Mouse (Mus musculus) telencephalon, adult 2 months (tissue): ENCODE measurements around the gene Aldh8a1.

Source experiments
- DNase-seq: peaks from one replicate; pipeline ENCODE4 v3.0.0-alpha.2; 2011; ENCODE audit warnings: low read depth, low spot score

The Aldh8a1 gene

DNA sequence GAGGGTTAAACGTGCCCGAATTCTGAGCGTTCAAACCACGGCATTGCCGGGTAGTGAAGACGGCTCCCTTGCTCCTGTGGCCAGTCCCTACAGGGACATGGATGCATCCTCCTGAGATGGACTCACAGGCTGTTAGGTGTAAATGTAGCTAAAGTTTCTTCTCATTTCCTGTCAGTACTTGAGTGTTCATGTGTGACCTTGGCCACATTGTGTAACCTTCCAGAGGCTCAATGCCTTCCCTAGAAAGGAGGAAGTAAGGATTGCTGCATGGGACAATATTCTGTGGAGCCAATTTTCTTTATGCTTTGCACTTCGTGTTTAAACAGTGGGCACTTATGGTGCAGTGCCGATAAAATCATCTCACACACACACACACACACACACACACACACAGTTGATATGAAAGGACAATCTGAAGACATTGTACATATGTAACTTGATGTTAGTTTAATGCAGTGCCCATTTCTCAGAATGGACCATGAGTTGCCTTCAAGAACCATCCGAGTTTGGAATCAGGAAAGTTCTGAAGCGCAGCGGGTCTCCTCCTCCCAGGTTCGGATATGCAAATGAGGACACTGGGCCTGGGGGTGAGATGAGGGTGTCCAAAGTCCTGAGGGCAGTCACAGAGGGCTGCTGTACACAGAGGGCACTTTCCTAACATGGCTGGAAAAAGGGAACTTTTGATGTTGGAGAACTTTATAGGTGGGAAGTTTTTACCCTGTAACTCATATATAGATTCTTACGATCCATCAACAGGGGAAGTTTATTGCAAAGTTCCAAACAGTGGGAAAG is at the start of gene Aldh8a1:
Gene Aldh8a1 (plus strand): TSS at position 610 of the 792 bp plus-strand sequence.
- no peak for DNase-seq

DNA sequence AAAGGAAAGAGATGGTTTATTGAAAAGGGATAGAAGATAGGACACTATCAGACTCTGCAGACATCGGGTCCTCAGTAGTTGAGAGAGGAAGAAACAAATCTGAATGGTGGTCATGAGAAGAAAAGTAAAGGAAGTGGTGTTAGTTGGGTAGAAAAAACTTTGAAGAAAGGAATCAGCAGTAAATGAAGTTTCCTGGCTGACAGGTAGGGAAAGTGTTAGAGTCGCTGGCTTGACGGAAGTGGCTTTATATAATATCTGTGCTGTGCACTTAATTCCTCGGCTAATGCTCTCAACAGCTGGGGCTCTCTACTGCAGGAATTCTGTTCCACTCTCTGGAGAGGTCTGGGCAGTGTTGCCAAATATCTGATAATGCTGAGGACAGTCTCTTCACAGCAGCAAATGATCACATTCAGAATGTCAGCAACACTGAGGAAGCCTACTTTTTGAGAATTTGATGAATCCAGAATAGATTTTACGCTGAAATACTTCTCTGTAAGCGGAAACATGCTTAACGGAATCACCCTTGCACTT is 49.4 kb upstream of the Aldh8a1 start:
- no peak for DNase-seq

DNA sequence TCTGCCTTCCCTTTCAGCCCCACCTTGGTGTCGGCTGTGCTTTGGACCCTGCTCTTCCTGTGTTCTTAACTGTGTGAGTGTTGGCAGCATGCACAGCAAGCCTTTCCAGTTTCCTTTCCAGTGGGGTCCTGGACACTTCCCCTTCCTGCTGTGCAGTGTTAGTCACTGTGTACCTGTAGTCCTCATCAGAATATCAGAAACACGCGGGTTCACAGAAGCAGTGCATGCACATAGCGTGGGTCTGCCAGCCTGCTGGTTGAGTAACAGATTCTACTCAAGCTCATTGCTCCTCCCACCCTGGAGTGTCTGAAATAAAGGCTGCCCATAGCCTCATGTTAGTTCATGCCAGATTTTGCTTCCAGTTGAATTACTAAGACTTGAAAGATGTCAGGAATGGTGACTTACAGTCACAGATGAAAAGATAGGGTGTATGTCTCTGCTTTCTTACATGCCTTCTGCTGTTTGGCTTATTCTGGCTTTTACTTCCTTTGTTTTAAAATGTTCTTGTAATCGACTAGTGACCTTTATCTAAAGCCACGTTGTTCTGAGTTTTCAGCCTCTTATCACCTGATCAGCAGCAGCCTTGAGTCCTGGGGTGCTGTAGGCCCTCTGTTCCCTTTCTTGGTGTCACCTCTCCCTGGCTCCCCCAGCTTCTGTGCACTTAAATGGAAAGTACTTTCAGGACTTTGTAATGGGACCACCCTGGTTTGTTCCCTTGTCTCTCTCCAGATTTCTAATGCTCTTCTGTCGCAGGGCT is 42.6 kb upstream of the Aldh8a1 start:
- DNase-seq = no peak

DNA sequence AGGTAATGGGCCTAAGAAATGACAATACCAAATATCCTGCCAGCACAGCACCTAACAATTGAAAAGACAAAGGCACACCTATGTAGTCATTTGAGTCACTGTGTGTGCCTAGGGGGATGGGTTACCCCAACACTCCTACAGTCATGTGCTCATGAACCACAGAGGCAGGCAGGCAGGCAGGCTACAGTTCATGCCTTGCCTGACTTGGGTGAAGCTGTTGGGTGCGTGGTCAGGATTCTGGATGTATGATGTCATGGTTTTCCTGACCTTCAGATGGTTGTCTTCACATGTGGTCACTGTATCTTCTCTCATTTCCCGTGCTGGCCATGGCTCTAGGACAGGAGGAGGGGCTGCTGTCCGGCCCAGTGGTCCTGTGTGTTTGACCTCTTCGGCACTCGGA is 41.6 kb upstream of the Aldh8a1 start:
- DNase-seq = no peak

DNA sequence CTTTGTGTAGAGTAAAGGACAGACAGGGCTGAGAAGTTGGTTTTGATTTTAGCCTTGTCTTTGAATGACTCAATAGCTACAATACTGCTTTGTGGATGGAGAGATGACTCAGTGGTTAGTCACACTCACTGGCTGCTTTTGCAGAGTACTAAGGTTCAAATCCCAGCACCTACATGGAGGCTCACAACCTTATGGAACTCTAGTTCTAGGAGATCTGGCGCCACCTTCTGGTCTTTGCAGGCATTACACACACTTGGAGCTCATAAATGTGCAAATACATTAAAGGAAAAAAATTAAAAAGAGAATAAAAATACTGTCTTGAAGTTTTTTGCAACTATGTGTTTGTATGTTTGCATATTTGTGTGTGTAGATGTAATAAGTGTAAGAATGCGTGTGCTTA is 39.9 kb upstream of the Aldh8a1 start:
- DNase-seq = no peak

DNA sequence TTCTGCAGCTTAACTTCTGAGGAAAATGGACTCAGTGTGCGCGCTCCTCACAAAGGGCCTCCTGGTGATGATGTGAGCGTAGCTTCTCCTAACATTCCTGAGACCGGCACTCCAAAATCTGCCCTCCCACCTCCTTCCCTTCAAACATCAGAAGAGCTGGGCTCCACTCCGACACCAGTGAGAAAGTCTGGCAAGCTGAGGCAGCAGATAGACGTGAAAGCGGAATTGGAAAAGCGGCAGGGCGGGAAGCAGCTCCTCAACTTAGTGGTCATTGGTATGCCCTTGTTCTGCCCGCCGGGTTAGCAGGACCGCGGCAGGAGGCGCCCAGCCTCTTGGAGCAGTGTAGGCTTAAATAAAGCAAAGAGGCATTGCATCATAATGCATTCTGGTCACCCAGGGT is 35.4 kb upstream of the Aldh8a1 start:
- no peak for DNase-seq

DNA sequence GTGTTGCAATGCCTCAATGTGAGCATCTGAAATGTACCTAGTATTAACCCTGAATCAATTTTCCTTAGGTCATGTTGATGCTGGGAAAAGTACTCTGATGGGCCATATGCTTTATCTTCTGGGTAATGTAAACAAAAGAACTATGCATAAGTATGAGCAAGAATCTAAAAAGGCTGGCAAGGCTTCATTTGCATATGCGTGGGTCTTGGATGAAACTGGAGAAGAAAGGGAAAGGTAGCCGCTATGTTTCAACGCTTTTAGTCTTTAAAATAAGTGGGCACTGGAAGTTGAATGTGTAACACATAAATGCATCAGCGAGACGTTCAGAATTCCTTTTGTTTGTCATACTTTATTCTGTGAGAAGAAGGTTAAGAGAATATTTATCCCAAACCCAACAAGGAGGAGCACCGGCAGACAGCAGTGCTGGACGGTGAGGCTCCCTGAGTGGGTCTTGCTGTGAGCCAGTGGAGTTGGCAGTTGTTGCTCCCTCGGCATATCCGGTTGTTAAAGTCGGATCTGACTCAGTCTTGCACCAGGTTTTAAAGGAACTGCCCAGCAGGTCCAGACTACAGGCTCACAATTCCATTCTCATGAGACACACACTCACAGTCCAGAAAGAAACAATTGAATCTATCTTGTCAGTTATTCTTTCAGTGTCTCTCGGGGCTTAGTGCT is 34.6 kb upstream of the Aldh8a1 start:
- DNase-seq = peak; percentile 63

DNA sequence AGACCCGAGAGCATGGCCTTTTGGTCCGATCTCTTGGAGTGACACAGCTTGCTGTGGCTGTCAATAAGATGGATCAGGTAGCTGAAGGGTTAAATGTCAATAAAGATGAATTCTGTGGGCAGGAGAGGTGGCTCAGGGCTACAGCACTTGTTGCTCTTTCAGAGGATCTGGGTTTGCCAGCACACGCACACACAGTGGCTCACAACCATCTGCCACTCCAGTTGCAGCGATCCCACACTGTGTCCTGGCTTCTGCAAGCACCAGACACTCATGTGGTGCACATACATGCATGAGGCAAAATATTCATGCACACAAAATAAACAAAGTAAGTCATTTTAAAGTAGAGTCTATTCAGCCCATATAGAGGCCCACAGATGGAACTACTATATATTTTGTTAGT is 29.8 kb upstream of the Aldh8a1 start:
- no peak for DNase-seq

DNA sequence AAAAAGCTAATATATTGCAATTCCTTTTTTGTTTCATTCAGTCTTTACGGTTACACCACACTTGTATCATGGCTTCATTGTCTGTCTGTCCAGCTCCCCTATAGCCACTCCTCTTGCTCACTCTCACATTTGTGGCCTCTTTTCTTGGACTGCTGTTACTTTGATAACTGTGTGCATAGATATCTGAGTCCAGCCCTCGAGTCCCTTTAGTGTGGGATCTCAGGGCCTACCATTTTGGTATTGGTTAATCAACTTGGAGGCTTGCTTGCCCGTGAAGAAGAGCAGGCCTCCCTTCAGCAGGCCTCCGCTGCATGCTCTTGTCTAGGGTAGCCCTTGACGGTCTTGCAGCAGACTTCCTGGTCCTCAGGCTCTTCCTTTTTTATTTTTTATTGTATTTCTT is 27.6 kb upstream of the Aldh8a1 start:
- no peak for DNase-seq

DNA sequence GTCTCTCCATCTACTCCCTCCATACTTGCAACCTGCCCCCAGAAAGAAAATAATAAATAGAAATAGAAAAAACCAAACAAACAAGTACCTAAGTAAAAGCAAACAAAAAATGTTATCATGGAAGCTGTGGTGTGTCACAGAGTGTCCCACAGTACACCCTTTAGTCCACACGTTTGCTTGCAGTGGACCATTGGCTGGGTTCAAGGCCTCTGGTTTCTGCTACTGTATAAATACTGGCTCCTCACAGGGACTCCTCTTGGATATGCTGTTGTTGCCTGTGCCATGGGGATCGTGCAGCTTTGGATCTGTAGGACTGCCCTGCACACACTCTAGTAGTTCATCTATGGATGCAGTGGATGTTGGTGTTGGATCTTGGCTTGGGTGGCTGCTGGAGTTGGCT is 27.1 kb upstream of the Aldh8a1 start:
- no peak for DNase-seq

DNA sequence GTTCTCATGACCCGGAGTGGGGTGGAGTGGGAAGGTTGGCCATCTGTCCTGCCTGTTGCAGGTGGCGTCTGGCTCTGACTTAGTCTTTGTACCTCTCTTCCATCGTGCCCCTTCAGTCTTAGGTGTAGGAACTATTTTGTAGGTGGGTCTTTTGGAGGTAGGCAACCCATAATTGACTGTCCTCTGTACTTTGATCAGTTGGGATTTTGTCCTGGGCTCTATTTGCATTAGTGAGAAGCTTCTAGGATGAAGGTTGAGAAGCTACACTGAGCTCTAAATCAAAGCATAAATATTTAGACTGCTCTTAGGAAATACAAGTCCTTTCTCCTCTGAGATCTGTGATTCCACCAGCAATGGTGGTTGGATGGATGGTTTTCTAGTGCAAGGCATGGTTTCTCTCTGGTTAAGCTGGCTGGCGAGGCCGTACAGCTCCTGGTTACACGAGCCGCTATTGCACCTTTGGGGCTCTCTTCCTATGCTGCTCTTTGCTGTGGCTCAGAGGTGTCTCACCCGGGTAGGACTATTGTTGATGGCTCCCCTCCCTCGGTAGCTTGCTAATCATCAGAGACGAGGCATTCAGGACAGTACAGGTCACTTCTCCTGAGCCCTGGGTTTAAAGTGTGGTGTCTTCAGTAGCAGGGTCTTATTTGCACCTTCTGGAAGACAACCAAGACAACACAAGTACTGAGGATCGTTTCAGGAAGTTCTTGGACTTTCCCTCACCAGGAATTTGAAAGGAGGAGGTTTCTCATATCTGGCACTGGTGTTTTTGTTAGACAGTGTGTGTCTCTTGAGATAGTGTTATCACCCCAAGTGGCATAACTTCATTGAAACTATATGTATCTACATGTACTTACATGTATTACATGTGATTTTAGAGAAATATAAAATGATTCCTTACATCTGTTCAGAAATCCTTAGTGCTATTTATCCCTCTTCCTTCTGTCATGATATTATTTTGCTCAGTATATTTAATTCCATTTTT is 26.3 kb upstream of the Aldh8a1 start:
- no peak for DNase-seq

DNA sequence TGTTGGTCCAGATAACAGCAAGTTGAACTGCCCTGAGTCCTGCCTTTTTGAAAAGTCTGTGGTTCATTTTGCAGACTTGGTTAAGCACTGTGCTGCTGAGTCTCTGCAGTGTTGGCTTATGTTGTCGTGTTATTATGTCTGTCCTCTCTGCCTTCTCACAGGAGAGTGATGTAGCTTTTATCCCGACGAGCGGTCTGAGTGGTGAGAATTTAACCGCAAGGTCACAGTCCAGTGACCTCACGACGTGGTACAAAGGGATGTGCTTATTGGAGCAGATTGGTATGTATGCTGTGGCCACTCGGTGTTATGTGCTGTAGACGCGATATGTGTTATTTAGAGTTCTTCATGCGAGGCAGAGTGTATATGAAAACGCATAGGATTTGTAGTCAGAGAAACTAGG is 25.3 kb upstream of the Aldh8a1 start:
- no peak for DNase-seq

DNA sequence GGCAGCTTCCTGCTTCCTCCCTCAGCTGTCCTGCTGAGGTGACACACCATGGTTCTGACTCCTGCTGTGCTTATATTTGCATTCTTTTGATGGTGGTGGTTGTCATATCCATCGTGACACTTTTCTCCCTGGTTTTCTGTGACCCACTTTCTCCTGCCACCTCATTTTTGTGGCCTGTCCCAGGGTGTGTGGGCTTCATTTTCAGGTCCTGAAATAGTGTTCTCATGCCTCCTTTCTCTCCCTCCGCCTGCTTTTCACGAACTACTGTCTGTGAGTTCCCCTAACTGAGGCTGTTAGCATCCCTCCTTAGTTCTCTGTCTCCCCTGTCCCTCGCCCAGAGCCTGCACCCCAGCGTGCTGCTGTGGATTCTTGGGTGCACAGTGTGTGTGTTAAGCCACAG is 23.2 kb upstream of the Aldh8a1 start:
- peak; percentile 22 for DNase-seq

DNA sequence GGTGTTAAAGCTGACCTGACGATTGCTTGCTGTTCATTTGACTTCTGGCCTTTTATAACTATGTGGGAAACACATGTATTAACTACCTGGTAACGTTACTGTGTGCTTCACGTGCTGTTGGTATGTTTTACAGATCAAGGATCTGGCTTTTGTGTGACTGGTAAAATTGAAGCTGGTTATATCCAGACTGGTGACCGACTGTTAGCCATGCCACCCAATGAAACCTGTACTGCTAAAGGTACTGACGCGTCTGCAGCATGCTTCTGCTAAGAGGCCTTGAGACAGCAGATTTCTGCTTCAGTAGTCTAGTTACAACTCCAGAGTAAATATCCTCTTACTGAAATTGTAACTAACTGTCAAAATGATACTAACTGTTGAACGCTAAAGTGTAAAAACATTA is 22.6 kb upstream of the Aldh8a1 start:
- no peak for DNase-seq

DNA sequence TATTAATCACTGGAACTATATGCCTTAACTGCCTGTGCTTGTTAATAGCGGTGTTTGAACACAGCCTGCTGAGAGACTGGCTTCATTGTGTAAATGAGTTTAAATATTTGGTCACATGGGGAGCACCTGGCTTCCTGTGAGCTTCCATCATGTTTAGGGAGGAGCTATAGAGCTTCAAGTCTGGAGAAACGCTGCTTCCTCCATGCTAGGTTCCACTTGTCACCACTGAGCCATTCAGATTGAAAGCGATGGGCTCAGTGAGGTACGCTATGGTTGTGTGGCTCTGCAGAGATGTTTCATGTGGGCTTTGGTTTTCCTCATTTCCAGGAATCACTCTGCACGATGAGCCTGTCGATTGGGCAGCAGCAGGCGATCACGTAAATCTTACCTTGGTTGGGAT is 19.1 kb upstream of the Aldh8a1 start:
- DNase-seq = no peak

DNA sequence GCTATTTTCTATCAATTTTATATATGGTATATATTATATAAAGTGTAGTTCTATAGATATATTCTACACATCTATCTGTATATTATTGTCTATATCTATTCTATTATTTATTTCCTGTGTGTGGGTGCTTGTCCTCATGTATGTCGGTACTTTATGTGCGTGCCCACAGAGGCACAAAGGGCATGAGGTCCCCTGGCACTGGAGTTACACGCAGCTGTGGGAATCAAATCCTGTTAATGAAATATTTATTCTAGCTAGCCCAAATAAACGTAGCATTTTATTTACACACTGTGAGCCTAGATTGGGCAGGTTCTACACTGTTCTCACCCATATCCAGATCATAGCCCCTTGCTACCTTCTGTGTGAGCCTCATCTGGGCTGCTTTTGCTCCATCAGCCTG is 18.0 kb upstream of the Aldh8a1 start:
- DNase-seq = no peak

DNA sequence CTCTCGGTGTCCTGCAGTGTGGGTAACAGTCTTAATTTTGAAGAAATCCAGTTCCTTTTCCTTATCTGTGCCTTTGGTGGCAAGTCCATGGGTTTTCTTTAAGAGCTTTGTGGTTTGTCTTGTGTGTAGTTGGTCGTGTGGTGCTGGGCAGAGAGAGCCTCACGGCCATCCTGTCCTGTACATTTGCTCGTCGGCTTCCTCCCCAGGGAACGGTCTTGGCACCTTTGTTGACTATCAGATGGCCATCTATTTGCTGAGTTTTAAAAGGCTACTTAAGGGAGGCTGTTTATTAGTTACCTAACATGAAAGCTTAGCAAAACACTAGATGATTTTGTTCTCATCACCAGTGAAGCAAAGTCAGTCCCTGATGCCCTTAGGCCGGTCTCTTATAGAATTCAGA is 15.2 kb upstream of the Aldh8a1 start:
- DNase-seq = no peak

DNA sequence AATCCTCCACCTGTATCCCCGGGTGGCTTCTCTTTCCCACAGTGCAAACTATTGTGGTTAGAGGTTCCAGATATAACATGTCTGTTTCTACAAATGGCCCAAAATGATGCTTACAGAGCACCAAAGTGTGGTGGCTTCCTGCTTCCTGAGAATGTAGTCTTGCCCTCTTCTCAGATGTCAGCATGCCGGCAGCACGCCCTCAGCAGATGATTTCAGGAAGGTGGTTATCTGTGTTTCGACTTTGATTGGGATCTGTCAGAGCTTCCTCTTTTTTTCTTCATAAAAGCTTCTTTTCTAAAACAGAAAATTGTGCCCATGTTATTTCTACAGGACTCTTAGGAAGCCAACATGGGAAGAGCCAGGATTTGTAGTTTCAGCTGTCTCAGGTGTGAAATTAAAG is 13.8 kb upstream of the Aldh8a1 start:
- no peak for DNase-seq

DNA sequence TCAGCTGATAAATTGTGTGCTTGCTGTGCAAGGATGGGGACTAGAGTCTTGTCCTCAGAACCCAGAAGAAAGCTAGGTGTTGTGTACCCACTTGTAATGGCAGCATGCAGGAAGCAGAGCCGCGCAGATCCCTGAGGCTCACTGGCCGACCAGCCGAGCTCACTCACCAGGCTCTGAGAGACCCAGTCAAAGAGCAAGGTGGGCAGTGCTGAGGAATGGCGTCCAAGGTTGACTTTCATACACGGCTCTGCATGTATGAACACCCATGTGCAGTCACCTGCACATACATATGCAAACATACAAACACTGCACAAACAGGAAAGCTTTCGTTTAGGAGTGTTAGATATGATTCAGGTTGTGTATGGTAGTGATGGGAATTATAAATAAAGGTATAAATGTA is 12.1 kb upstream of the Aldh8a1 start:
- no peak for DNase-seq

DNA sequence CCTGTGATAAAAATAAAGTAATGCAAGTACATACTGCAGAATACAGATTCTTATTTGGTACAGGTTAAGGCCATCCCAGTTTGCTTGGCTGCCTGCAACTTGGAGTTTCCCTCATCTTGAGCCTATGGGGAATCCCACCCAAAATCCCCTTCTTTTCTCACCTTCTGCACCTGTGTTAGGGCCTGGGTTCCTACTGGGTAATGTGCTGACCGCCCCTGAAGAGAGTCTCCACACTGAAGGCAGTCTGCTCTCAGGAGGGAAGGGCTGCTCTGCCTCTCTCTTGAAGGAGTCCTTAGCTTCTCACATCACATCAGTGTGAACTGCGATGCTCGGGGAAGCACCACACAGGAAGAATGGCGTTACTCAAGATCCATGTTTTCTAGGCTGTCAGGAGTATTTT is 11.2 kb upstream of the Aldh8a1 start:
- no peak for DNase-seq

DNA sequence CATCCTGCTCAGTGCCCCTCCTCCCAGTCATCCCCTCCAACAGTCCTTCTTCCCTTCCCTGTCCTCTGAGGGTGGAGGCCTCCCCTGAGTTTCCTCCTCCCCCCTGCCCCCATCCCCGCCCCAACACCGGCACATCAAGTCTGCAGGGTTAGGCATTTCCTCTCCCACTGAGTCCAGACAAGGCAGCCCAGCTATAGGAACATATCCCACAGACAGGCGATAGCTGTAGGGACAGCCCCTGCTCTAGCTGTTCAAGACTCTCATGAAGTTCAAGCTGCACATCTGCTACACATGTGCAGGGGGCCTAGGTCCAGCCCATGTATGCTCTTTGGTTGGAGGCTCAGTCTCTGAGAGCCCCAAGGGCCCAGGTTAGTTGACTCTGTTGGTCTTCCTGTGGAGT is 10.6 kb upstream of the Aldh8a1 start:
- DNase-seq = no peak
